Mouse (Mus musculus): ENCODE measurements around the gene Mef2c. TPM values are rescaled to one million over a fixed set of nuclear protein-coding genes. Genes with fewer than 3 reads are reported as not detected.

Mef2c gene
- total and polyA plus RNA-seq, 2 experiments from 2014 or later: 69.0 to 81.9 TPM

DNA sequence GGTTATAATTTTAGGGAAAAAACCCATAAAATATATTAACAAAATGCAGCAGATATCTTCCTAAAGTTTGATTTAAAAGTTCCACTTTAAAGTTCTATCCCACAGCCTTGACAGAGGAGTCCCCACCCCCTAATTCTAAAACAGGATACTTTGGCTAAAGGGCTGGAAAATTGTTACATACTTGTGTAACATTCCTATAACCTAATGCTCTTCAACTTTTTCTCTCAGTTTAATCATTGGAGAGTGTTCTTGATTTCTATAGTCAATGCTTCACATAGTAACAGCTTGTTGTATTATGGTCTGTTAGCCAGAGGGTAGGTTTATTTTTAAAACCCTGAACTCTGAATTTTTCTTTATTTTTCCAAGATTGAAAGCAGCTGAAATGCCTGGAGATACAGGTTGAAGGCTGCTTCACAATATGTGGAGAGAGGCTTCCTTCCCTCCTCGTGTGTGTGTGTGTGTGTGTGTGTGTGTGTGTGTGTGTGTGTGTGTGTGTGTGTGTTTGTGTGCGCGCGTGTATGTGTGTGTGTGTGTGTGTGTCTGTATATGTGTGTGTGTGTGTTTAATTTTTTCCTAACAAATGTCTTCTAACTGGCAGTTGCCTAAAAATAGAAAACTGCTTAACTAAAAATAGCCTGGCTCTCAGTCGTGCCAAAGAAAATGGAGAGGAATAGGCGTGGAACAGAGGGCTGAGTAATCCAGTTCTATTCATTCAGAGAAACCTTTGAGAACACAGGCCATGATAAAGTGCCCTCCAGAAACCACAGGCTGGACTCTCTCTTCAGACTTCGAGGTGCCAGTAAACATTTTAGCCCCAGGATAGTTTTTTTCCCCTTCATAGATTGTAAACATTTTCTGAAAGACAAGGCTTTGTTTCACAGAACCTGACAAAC, 99.8 kb downstream of the Mef2c start:
- 12% methylated on average over 6 of the region's 7 CpGs for WGBS
- no peak overlapping the region for H3K9ac ChIP-seq (replicated peaks; ENCODE audit: low read depth, low read length)
- no peaks in the 10 kb centered on the region for H3K9me3 ChIP-seq (replicated peaks; ENCODE audit: control insufficient read depth, low read length)
- peak overlapping the region; percentile 41 for H3K4me2 ChIP-seq (ENCODE audit: low read depth, low read length)
- H3K27me3 ChIP-seq (ENCODE audit: control insufficient read depth, insufficient read depth, low read length): no peaks in the 10 kb centered on the region
- peak overlapping the region; percentile 92 for H3K27ac ChIP-seq (ENCODE audit: low read depth)
- H3K4me1 ChIP-seq (ENCODE audit: control insufficient read depth, insufficient read depth): peaks cover 32% of the 10 kb centered on the region
- DNase-seq (ENCODE audit: low spot score) (peak; percentile 96), ATAC-seq (ENCODE audit: insufficient read depth, low read depth) (peak; percentile 94)
- TF ChIP-seq EP300 (IDR thresholded peaks at IDR 0.05; ENCODE audit: low read depth) (peak; percentile 31; the same call in 1 of the 2 replicates), CTCF (IDR thresholded peaks at IDR 0.05; ENCODE audit: low read depth) (no peak)
- no peaks in the 10 kb centered on the region for H3K36me3 ChIP-seq (replicated peaks; ENCODE audit: control insufficient read depth, insufficient read depth, low read length)
- no peak overlapping the region for H3K4me3 ChIP-seq (ENCODE audit: low read depth, low read length)

DNA sequence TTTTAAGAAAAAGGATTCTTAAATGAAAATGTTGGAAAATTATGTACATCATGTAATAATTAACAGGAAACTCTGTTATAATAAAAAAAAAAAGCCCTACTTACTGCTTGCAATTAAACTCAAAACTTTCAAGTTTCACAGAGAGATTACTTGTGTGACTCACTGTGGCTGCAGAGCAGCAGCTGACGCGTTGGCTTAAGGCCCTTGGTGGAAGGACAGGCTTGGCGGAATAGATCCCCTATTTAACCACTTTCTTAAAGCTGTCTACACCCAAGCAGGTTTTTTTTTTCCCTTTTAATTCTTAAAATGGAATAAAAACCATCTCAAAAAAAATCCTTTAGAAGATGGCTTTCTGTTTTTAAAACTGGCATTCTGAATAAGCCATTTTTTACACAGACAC, 100.5 kb downstream of the Mef2c start:
- Histone ChIP-seq H3K4me2 (ENCODE audit: low read depth, low read length) (peak overlapping the region; percentile 36; the same call in 1 of the 2 replicates), H3K4me1 (ENCODE audit: control insufficient read depth, insufficient read depth) (peaks cover 33% of the 10 kb centered on the region), H3K27ac (ENCODE audit: low read depth) (peak overlapping the region; percentile 92), H3K9ac (replicated peaks; ENCODE audit: low read depth, low read length) (peak overlapping the region; percentile 32; the same call in 1 of the 2 replicates), H3K4me3 (ENCODE audit: low read depth, low read length) (no peak overlapping the region), H3K27me3 (ENCODE audit: control insufficient read depth, insufficient read depth, low read length) (no peaks in the 10 kb centered on the region), H3K9me3 (replicated peaks; ENCODE audit: control insufficient read depth, low read length) (no peaks in the 10 kb centered on the region), H3K36me3 (replicated peaks; ENCODE audit: control insufficient read depth, insufficient read depth, low read length) (no peaks in the 10 kb centered on the region)
- DNase-seq (ENCODE audit: low spot score) (peak; percentile 83), ATAC-seq (ENCODE audit: insufficient read depth, low read depth) (peak; percentile 75)
- 7% methylated on average over 3 of the region's 3 CpGs for WGBS
- TF ChIP-seq EP300 (IDR thresholded peaks at IDR 0.05; ENCODE audit: low read depth): no peak
- TF ChIP-seq CTCF (IDR thresholded peaks at IDR 0.05; ENCODE audit: low read depth): no peak

DNA sequence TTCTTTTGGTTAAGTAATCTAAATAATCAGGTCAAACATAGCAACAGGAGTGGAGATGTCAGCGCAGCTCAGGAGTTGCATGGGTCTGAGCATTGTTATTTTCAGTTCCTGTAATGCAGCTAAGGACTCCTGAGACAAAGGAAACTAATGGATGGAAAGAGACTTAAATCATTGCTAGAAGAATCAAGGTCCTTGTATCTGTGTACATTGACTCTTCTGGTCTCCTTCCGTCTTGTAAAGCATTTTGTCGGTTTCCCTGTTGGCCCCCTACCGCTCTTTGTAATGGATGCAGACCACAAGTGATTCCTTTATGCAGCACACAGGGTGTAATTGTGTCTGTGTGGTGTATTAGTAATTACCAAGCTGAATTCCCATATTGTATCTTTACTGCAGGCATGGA, 101.0 kb downstream of the Mef2c start:
- no peaks in the 10 kb centered on the region for H3K9me3 ChIP-seq (replicated peaks; ENCODE audit: control insufficient read depth, low read length)
- peak overlapping the region; percentile 32 for H3K9ac ChIP-seq (replicated peaks; ENCODE audit: low read depth, low read length)
- DNase-seq (ENCODE audit: low spot score): no peak
- TF ChIP-seq EP300 (IDR thresholded peaks at IDR 0.05; ENCODE audit: low read depth) (no peak), CTCF (IDR thresholded peaks at IDR 0.05; ENCODE audit: low read depth) (no peak)
- peak overlapping the region; percentile 92 for H3K27ac ChIP-seq (ENCODE audit: low read depth)
- H3K4me2 ChIP-seq (ENCODE audit: low read depth, low read length): peak overlapping the region; percentile 36
- no peak overlapping the region for H3K4me3 ChIP-seq (ENCODE audit: low read depth, low read length)
- WGBS: 49% methylated on average over 4 of the region's 4 CpGs
- no peak for ATAC-seq (ENCODE audit: insufficient read depth, low read depth)
- peaks cover 33% of the 10 kb centered on the region for H3K4me1 ChIP-seq (ENCODE audit: control insufficient read depth, insufficient read depth)
- no peaks in the 10 kb centered on the region for H3K36me3 ChIP-seq (replicated peaks; ENCODE audit: control insufficient read depth, insufficient read depth, low read length)
- no peaks in the 10 kb centered on the region for H3K27me3 ChIP-seq (ENCODE audit: control insufficient read depth, insufficient read depth, low read length)

DNA sequence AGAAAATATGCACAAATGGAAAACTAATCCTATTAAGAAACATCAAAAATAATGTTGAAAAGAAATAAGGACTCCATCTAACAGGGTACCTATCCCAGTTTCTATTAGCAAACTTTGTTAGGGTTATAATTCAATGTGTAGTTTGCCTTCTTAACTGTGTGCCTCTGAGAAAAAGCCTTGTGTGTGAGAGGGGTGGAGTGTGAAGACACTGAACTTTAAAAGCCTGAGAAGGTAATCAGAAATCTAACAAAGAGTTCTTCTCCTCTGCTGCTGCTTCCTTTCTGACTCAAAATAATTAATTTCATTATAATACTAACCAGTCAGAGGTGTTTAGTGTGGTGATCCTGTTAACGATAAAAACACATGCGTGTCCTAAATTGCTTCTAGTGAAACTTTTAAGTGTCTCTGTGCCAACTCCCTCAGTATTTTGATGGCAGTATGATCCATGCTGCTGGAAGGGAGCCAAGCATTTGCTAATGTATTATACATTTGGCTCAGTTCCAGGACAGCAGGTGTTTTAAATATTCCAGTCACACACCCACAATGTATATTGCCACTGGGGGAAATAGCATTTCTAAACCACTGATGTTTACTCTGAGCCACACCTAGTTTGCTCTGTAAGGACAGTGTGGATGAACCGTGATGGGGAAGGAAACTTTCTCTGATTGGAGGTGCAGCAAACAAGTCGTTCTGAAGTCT, 104.2 kb downstream of the Mef2c start:
- Histone ChIP-seq H3K27me3 (ENCODE audit: control insufficient read depth, insufficient read depth, low read length) (no peaks in the 10 kb centered on the region), H3K4me1 (ENCODE audit: control insufficient read depth, insufficient read depth) (peaks cover 30% of the 10 kb centered on the region), H3K9me3 (replicated peaks; ENCODE audit: control insufficient read depth, low read length) (no peaks in the 10 kb centered on the region), H3K9ac (replicated peaks; ENCODE audit: low read depth, low read length) (no peak overlapping the region), H3K27ac (ENCODE audit: low read depth) (no peak overlapping the region; the same call in 1 of the 2 replicates), H3K4me3 (ENCODE audit: low read depth, low read length) (no peak overlapping the region), H3K4me2 (ENCODE audit: low read depth, low read length) (no peak overlapping the region), H3K36me3 (replicated peaks; ENCODE audit: control insufficient read depth, insufficient read depth, low read length) (0 out of 2 replicates have a peak, but pooled peaks cover 4% of the 10 kb centered on the region)
- no peak for DNase-seq (ENCODE audit: low spot score)
- ATAC-seq (ENCODE audit: insufficient read depth, low read depth): no peak
- TF ChIP-seq CTCF (IDR thresholded peaks at IDR 0.05; ENCODE audit: low read depth) (no peak), EP300 (IDR thresholded peaks at IDR 0.05; ENCODE audit: low read depth) (no peak)
- WGBS: 9% methylated on average over 4 of the region's 4 CpGs

DNA sequence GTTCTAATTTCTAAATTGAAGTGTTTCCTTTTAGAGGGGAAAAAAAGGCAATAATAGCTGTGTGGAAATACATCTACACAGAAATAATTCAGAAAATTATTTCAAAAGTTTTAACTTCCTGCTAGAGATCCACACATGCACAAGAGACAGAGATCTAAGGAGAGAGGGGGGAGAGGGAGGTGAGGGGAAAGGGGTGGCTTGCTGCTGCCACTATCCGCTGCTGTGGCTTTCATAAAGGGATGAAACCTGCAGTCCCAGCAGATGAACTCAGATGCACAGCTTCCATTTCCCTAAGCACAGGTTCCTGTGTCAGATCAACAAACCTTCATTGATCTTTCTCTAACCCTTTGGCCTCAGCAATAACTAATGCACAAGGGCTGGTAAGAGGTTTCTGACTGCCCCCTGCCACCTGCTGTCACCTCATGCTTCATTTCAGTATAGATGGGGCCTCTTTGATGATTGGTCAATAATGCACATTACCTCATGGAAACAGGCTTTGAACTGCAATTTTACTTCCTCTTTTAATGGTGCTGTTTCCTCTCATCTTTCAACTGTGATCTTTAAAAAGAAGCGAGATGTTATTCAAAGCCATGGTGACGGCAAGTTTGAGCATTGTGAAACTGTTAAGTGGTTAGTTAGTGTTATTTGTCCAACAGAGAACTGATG, 105.2 kb downstream of the Mef2c start:
- H3K9me3 ChIP-seq (replicated peaks; ENCODE audit: control insufficient read depth, low read length): no peaks in the 10 kb centered on the region
- H3K36me3 ChIP-seq (replicated peaks; ENCODE audit: control insufficient read depth, insufficient read depth, low read length): 0 out of 2 replicates have a peak, but pooled peaks cover 4% of the 10 kb centered on the region
- H3K27me3 ChIP-seq (ENCODE audit: control insufficient read depth, insufficient read depth, low read length): no peaks in the 10 kb centered on the region
- TF ChIP-seq CTCF (IDR thresholded peaks at IDR 0.05; ENCODE audit: low read depth) (no peak), EP300 (IDR thresholded peaks at IDR 0.05; ENCODE audit: low read depth) (no peak)
- DNase-seq (ENCODE audit: low spot score) (no peak), ATAC-seq (ENCODE audit: insufficient read depth, low read depth) (no peak)
- no peak overlapping the region for H3K9ac ChIP-seq (replicated peaks; ENCODE audit: low read depth, low read length)
- H3K4me3 ChIP-seq (ENCODE audit: low read depth, low read length): no peak overlapping the region
- peaks cover 26% of the 10 kb centered on the region for H3K4me1 ChIP-seq (ENCODE audit: control insufficient read depth, insufficient read depth)
- no peak overlapping the region for H3K4me2 ChIP-seq (ENCODE audit: low read depth, low read length)
- H3K27ac ChIP-seq (ENCODE audit: low read depth): no peak overlapping the region
- 76% methylated on average over 3 of the region's 3 CpGs for WGBS

All from heart, postnatal 0 days (tissue).